Mouse (Mus musculus): ENCODE data around the gene Htatip2.

GRCm38 (mm10) chr7:49807093-49807682, 48.3 kb downstream of the Htatip2 start:
- TF ChIP-seq CTCF (IDR thresholded peaks at IDR 0.05; ENCODE audit: borderline replicate concordance, control insufficient read depth, extremely low read depth, insufficient read depth, low read length, poor library complexity) = no peak
- TF ChIP-seq POLR2A (IDR thresholded peaks at IDR 0.05; ENCODE audit: control insufficient read depth, extremely low read depth, insufficient read depth, low read length, poor library complexity) = no peak
